Mouse (Mus musculus) limb, embryonic 10.5 days (tissue): Measurements from ENCODE around the gene Olfr859. TPM values are rescaled to one million over a fixed set of nuclear protein-coding genes. Genes with fewer than 3 reads are reported as not detected.
"Not testable (repeated sequence)": the region's sequence is repeated elsewhere in the genome, so short reads cannot be mapped to it uniquely, and the experiment has no call there.

Experiments used
- DNase-seq: peaks from one replicate; pipeline ENCODE4 v3.0.0-alpha.2; 2017; ENCODE audit warnings: low spot score
- H3K27ac ChIP-seq: fragments of 300-500 bp; sonication (generic); 2 replicates; pipeline ENCODE4 v1.5.1; 2016; ENCODE audit warnings: mild to moderate bottlenecking
- H3K27me3 ChIP-seq: fragments of 300-500 bp; sonication (generic); 2 replicates; pipeline ENCODE4 v1.6.1; 2016; ENCODE audit warnings: low read depth, mild to moderate bottlenecking; ENCODE audit not compliant: poor library complexity, severe bottlenecking
- H3K36me3 ChIP-seq: fragments of 300-500 bp; sonication (generic); 2 replicates; pipeline ENCODE4 v1.6.1; 2016; ENCODE audit warnings: mild to moderate bottlenecking, moderate library complexity
- H3K4me1 ChIP-seq: fragments of 300-500 bp; sonication (generic); 2 replicates; pipeline ENCODE4 v1.6.1; 2016
- H3K4me3 ChIP-seq: fragments of 300-500 bp; sonication (generic); 2 replicates; pipeline ENCODE4 v1.5.1; 2016; ENCODE audit warnings: mild to moderate bottlenecking, moderate library complexity
- H3K9me3 ChIP-seq: fragments of 300-500 bp; sonication (generic); replicated peaks from 2 replicates; pipeline ENCODE4 v1.6.1; 2016; ENCODE audit warnings: mild to moderate bottlenecking
- WGBS: fragments of 180-500 bp; shearing (Covaris S2); methylation state at CpG from one replicate; pipeline ENCODE4 v1.1.7; 2016; 5-methylcytosine and 5-hydroxymethylcytosine counted together
- polyA plus RNA-seq: library from polyadenylated mRNA; unstranded; fragments of >200 nt; fragmentation: Nextera tagmentation; extraction: Ambion mirVana; gene quantifications from 2 replicates; pipeline ENCODE4 v1.2.1, GENCODE M21; 2016

Olfr859 gene
- not detected in 2 replicates for polyA plus RNA-seq

GRCm38 (mm10) chr9:19804606-19805005 is at the start of gene Olfr859:
Olfr859 (plus strand) TSS chr9:19804906.
- H3K4me3 ChIP-seq, H3K9me3 ChIP-seq, H3K4me1 ChIP-seq, H3K27me3 ChIP-seq, H3K36me3 ChIP-seq, DNase-seq, H3K27ac ChIP-seq: not testable (repeated sequence)
- WGBS = 78% methylated on average over 1 of the region's 1 CpGs

GRCm38 (mm10) chr9:19769136-19769535 is 35.6 kb upstream of the Olfr859 start:
- no peaks in the 10 kb centered on the region for H3K27me3 ChIP-seq

DNA sequence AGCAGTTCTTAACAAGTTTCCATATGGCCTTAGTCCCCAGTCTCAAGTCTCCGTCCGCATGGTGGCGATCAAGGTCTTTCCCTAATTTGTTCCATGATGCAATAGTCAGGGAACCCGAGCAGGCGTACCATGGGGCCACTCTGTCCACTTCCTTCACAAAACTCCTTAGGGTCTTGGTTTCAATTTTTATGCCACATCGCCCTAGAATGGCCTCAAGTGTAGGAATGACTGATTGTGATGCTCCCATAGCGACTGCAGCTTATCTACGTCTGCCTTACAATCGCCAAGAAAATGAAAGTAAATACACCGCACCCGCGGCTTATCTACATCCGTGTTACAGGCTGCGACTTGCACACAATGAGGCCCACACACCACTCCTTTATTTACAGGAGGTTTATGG is 35.0 kb upstream of the Olfr859 start:
- 97% methylated on average over 14 of the region's 14 CpGs for WGBS
- H3K4me3 ChIP-seq = no peak overlapping the region
- no peak overlapping the region for H3K27ac ChIP-seq
- no peaks in the 10 kb centered on the region for H3K4me1 ChIP-seq
- no peak for DNase-seq
- peaks cover 4% of the 10 kb centered on the region for H3K9me3 ChIP-seq
- H3K27me3 ChIP-seq = no peaks in the 10 kb centered on the region
- H3K36me3 ChIP-seq = no peaks in the 10 kb centered on the region

More at GRCm38 (mm10) chr9:19769136-19769535, 35.6 kb upstream of the Olfr859 start:
- no peaks in the 10 kb centered on the region for H3K36me3 ChIP-seq
- H3K27ac ChIP-seq = no peak overlapping the region
- WGBS = 90% methylated on average over 14 of the region's 14 CpGs
- H3K4me1 ChIP-seq = no peaks in the 10 kb centered on the region
- peaks cover 4% of the 10 kb centered on the region for H3K9me3 ChIP-seq
- H3K4me3 ChIP-seq = no peak overlapping the region
- no peak for DNase-seq

DNA sequence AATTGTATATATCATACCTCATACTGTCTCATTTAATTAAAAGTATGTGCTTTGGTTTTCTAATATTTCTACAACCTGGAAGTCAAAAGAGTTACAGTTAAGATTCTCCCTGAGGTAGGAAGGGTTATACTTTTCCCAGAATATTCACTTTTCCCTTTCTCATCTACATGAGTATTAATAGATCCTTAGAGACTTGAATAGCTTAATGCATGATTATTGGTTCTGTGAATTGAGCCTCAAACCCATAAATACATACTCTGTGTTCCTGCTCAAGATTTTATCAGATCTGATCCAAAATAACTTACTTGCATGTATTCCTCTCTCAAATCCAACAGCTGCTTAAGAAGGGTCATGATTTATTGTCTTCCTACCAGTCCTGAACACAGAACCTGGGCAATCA is 24.7 kb upstream of the Olfr859 start, which contains the start of gene Olfr58:
Gene Olfr58, plus strand, starts transcription at position 301 of the 400 bp plus-strand sequence.
- no peaks in the 10 kb centered on the region for H3K27me3 ChIP-seq
- no peak within 1 kb of the TSS for H3K27ac ChIP-seq
- H3K9me3 ChIP-seq = no peaks in the 10 kb centered on the region
- H3K4me3 ChIP-seq = no peak within 1 kb of the TSS
- no peaks in the 10 kb centered on the region for H3K36me3 ChIP-seq
- H3K4me1 ChIP-seq = no peaks in the 10 kb centered on the region
- DNase-seq = no peak

DNA sequence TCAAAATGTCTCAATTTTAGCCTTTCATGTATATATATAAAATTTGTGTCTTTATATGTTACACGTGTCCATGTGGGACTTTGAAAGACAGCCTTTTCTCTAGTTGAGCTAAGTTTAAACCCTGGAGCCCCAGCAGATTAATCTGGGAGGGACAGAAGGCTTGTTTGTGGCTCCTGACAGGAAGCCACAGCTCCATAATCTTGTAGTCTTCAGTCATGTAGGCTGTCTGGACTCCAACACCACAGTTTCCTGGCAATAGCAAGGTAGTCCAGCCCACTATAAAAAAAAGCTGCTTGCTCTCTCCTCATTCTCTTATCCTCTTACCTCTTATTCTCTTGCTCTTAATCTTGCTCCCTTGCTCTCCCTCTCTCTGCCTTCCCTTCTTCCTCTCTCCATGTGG is 1.7 kb upstream of the Olfr859 start:
- Histone ChIP-seq H3K36me3 (no peaks in the 10 kb centered on the region), H3K27me3 (no peaks in the 10 kb centered on the region), H3K27ac (no peak overlapping the region), H3K9me3 (no peaks in the 10 kb centered on the region; the same call in 1 of the 2 replicates), H3K4me1 (no peaks in the 10 kb centered on the region), H3K4me3 (no peak overlapping the region)
- 78% methylated on average over 1 of the region's 1 CpGs for WGBS
- DNase-seq = no peak

- no peak for DNase-seq
- H3K4me1 ChIP-seq = no peaks in the 10 kb centered on the region
- H3K27ac ChIP-seq = no peak within 1 kb of the TSS
- H3K36me3 ChIP-seq = no peaks in the 10 kb centered on the region
- H3K4me3 ChIP-seq = no peak within 1 kb of the TSS
- no peaks in the 10 kb centered on the region for H3K9me3 ChIP-seq
- 85% methylated on average over 1 of the region's 1 CpGs for WGBS
- no peaks in the 10 kb centered on the region for H3K27me3 ChIP-seq
These were observed 44.9 kb downstream of the Olfr859 start, which contains the start of gene Olfr860 for GRCm38 (mm10) chr9:19849647-19850046. Olfr860 (minus strand) TSS chr9:19849747.

Other genes with a start within 250 kb of the Olfr859 start
- gene Olfr854, start 237.5 kb upstream of the Olfr859 start, polyA plus RNA-seq = not detected in 2 replicates
- not detected in 2 replicates for gene Olfr855, start 222.3 kb upstream of the Olfr859 start, polyA plus RNA-seq
- gene Zfp317, start 182.8 kb upstream of the Olfr859 start, polyA plus RNA-seq = 35.3 and 36.9 TPM in 2 replicates
- gene Olfr857, start 95.5 kb upstream of the Olfr859 start, polyA plus RNA-seq = not detected in 2 replicates
- gene Olfr58, start 24.6 kb upstream of the Olfr859 start, polyA plus RNA-seq = not detected in 2 replicates
- not detected in 2 replicates for gene Olfr860, start 44.8 kb downstream of the Olfr859 start, polyA plus RNA-seq
- not detected in 2 replicates for gene Olfr862, start 83.1 kb downstream of the Olfr859 start, polyA plus RNA-seq
- gene Olfr77, start 112.0 kb downstream of the Olfr859 start, polyA plus RNA-seq = 0.14 TPM in 2 replicates
- not detected in 2 replicates for gene Olfr866, start 223.1 kb downstream of the Olfr859 start, polyA plus RNA-seq